Mouse (Mus musculus): ENCODE results near the gene Sap18. TPM values are rescaled to one million over a fixed set of nuclear protein-coding genes. Genes with fewer than 3 reads are reported as not detected.
"Not testable (repeated sequence)": the region's sequence is repeated elsewhere in the genome, so short reads cannot be mapped to it uniquely, and the experiment has no call there.

Gene Sap18
- polyA plus RNA-seq, 1 experiment from 2014 or later, result 11.1 TPM

GRCm38 (mm10) chr14:57820839-57821238 lies 22.9 kb downstream of the Sap18 start:
- H3K4me2 ChIP-seq (ENCODE audit: low read depth, low read length), result no peak overlapping the region

GRCm38 (mm10) chr14:57825788-57826751 lies 28.1 kb downstream of the Sap18 start, which contains the start of the genes Ska3 and Mrpl57:
Gene Ska3, minus strand, starts transcription at chr14:57826185.
Gene Mrpl57, plus strand, starts transcription at chr14:57826234.
- H3K4me3 ChIP-seq (ENCODE audit: low read depth, low read length), result peak within 1 kb of the TSS; percentile 76
- ATAC-seq, result peak; percentile 96
- no peaks in the 10 kb centered on the region for H3K27me3 ChIP-seq (ENCODE audit: insufficient read depth, low read length)
- peak within 1 kb of the TSS; percentile 92 for H3K9ac ChIP-seq (replicated peaks)
- peak within 1 kb of the TSS; percentile 76 for H3K4me2 ChIP-seq (ENCODE audit: low read depth, low read length)
- peak; percentile 39; the same call in 1 of the 2 replicates for TF ChIP-seq EP300 (IDR thresholded peaks at IDR 0.05; ENCODE audit: low read depth)
- TF ChIP-seq CTCF (IDR thresholded peaks at IDR 0.05; ENCODE audit: low read depth), result no peak; the same call in 1 of the 2 replicates
- peak within 1 kb of the TSS; percentile 96 for H3K27ac ChIP-seq (ENCODE audit: low read depth)
- peaks cover 13% of the 10 kb centered on the region for H3K36me3 ChIP-seq (replicated peaks; ENCODE audit: insufficient read depth, low read length)
- no peaks in the 10 kb centered on the region for H3K9me3 ChIP-seq (ENCODE audit: low read length)
- peaks cover 11% of the 10 kb centered on the region for H3K4me1 ChIP-seq (ENCODE audit: insufficient read depth)
- WGBS (ENCODE audit: insufficient replicate concordance), result under 1% methylated on average over 96 of the region's 96 CpGs
- DNase-seq, result peak; percentile 94

More at GRCm38 (mm10) chr14:57820839-57821238, 22.9 kb downstream of the Sap18 start:
- H3K36me3 ChIP-seq (replicated peaks; ENCODE audit: insufficient read depth, low read length), result peaks cover 30% of the 10 kb centered on the region
- no peaks in the 10 kb centered on the region for H3K27me3 ChIP-seq (ENCODE audit: insufficient read depth, low read length)
- H3K4me1 ChIP-seq (ENCODE audit: insufficient read depth), result no peaks in the 10 kb centered on the region
- no peak overlapping the region for H3K4me3 ChIP-seq (ENCODE audit: low read depth, low read length)
- H3K9ac ChIP-seq (replicated peaks), result no peak overlapping the region
- 46% methylated on average over 4 of the region's 4 CpGs for WGBS (ENCODE audit: insufficient replicate concordance)
- H3K9me3 ChIP-seq (ENCODE audit: low read length), result no peaks in the 10 kb centered on the region
- DNase-seq, result no peak
- TF ChIP-seq EP300 (IDR thresholded peaks at IDR 0.05; ENCODE audit: low read depth) (no peak), CTCF (IDR thresholded peaks at IDR 0.05; ENCODE audit: low read depth) (no peak)
- H3K27ac ChIP-seq (ENCODE audit: low read depth), result no peak overlapping the region
- ATAC-seq, result no peak

GRCm38 (mm10) chr14:57827284-57827683 lies 29.3 kb downstream of the Sap18 start:
- no peak for ATAC-seq
- Histone ChIP-seq H3K9me3 (ENCODE audit: low read length) (no peaks in the 10 kb centered on the region), H3K9ac (replicated peaks) (peak overlapping the region; percentile 92), H3K4me1 (ENCODE audit: insufficient read depth) (peaks cover 11% of the 10 kb centered on the region), H3K36me3 (replicated peaks; ENCODE audit: insufficient read depth, low read length) (peaks cover 5% of the 10 kb centered on the region; the same call in 1 of the 2 replicates), H3K4me2 (ENCODE audit: low read depth, low read length) (peak overlapping the region; percentile 76), H3K27me3 (ENCODE audit: insufficient read depth, low read length) (no peaks in the 10 kb centered on the region), H3K4me3 (ENCODE audit: low read depth, low read length) (peak overlapping the region; percentile 76), H3K27ac (ENCODE audit: low read depth) (0 out of 2 replicates have a peak overlapping the region, but pooled peaks have one; percentile 96)
- DNase-seq, result no peak
- TF ChIP-seq CTCF (IDR thresholded peaks at IDR 0.05; ENCODE audit: low read depth), result peak; percentile 40; the same call in 1 of the 2 replicates
- TF ChIP-seq EP300 (IDR thresholded peaks at IDR 0.05; ENCODE audit: low read depth), result no peak
- 39% methylated on average over 1 of the region's 1 CpGs for WGBS (ENCODE audit: insufficient replicate concordance)

DNA sequence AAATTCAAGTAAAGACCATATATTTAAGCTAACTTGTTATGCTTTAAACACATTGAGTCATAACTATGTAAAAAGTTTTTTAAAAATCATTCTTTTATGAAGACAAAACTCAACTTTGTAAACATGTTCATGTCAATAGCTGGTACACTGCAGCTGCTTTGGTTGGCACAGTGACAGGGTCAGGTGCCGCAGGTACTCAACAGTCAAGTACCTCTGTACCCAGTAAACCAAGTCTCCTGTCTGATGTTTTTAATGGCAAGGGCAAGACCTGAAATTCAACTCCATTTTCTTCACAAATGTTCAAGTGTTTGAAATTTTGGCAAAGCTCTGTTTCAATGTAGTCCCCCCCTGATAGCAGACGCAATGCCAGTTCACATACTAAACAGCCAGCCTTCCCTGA lies 35.5 kb downstream of the Sap18 start:
- no peak overlapping the region for H3K9ac ChIP-seq (replicated peaks)
- 94% methylated on average over 2 of the region's 2 CpGs for WGBS (ENCODE audit: insufficient replicate concordance)
- no peaks in the 10 kb centered on the region for H3K27me3 ChIP-seq (ENCODE audit: insufficient read depth, low read length)
- H3K9me3 ChIP-seq (ENCODE audit: low read length), result no peaks in the 10 kb centered on the region
- TF ChIP-seq EP300 (IDR thresholded peaks at IDR 0.05; ENCODE audit: low read depth), result no peak
- TF ChIP-seq CTCF (IDR thresholded peaks at IDR 0.05; ENCODE audit: low read depth), result no peak
- no peaks in the 10 kb centered on the region for H3K4me1 ChIP-seq (ENCODE audit: insufficient read depth)
- no peak overlapping the region for H3K27ac ChIP-seq (ENCODE audit: low read depth)
- no peak overlapping the region for H3K4me2 ChIP-seq (ENCODE audit: low read depth, low read length)
- H3K4me3 ChIP-seq (ENCODE audit: low read depth, low read length), result no peak overlapping the region
- ATAC-seq, result no peak
- no peak for DNase-seq
- H3K36me3 ChIP-seq (replicated peaks; ENCODE audit: insufficient read depth, low read length), result peaks cover 18% of the 10 kb centered on the region

DNA sequence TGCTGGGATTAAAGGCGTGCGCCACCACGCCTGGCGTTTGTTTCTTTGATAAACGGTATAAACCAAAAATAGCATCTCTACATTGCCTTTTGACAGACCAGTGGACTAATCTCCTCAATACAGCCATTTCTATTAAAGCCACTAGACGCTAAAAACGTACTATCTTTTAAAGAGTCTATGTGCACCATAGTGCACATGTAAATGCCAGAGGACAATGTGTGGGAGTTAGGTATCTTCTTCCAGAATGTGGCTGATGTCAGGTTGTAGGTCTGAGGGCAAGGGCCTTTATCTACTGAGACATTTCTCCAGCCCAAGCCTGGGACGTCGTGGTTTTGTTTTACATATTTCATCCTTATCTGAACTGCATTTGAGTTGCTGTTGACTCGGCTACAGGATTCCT lies 37.2 kb downstream of the Sap18 start:
- Histone ChIP-seq H3K9me3 (ENCODE audit: low read length) (no peaks in the 10 kb centered on the region), H3K4me2 (ENCODE audit: low read depth, low read length) (no peak overlapping the region), H3K4me3 (ENCODE audit: low read depth, low read length) (no peak overlapping the region), H3K27ac (ENCODE audit: low read depth) (no peak overlapping the region), H3K4me1 (ENCODE audit: insufficient read depth) (no peaks in the 10 kb centered on the region), H3K9ac (replicated peaks) (no peak overlapping the region), H3K27me3 (ENCODE audit: insufficient read depth, low read length) (no peaks in the 10 kb centered on the region), H3K36me3 (replicated peaks; ENCODE audit: insufficient read depth, low read length) (peaks cover 23% of the 10 kb centered on the region)
- ATAC-seq, result peak; percentile 81
- no peak for DNase-seq
- 51% methylated on average over 10 of the region's 10 CpGs for WGBS (ENCODE audit: insufficient replicate concordance)
- TF ChIP-seq CTCF (IDR thresholded peaks at IDR 0.05; ENCODE audit: low read depth) (no peak), EP300 (IDR thresholded peaks at IDR 0.05; ENCODE audit: low read depth) (peak; percentile 81)

DNA sequence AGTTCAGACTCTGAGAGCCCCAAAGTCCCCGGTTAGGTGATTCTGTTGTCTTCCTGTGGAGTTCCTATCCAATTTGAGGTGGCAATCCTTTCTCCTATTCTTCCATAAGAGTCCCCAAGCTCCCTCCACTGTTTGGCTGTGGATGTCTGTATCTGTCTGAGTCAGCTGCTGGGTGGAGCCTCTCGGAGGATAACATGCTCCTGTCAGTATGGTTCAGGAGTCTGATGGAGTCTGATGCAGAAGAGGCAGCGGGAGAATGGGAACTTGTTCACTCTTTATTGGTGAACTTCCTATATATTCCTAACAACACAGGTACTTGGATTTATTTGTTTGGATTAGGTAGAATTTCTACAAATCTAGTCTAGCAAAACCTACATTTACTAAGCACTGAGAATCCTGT lies 46.6 kb downstream of the Sap18 start:
- Histone ChIP-seq H3K4me1 (ENCODE audit: insufficient read depth) (no peaks in the 10 kb centered on the region), H3K4me2 (ENCODE audit: low read depth, low read length) (no peak overlapping the region), H3K36me3 (replicated peaks; ENCODE audit: insufficient read depth, low read length) (peaks cover 14% of the 10 kb centered on the region), H3K27ac (ENCODE audit: low read depth) (no peak overlapping the region), H3K27me3 (ENCODE audit: insufficient read depth, low read length) (no peaks in the 10 kb centered on the region), H3K9ac (replicated peaks) (no peak overlapping the region), H3K9me3 (ENCODE audit: low read length) (no peaks in the 10 kb centered on the region), H3K4me3 (ENCODE audit: low read depth, low read length) (no peak overlapping the region)
- no peak for ATAC-seq
- DNase-seq, result no peak
- 80% methylated on average over 3 of the region's 3 CpGs for WGBS (ENCODE audit: insufficient replicate concordance)
- TF ChIP-seq EP300 (IDR thresholded peaks at IDR 0.05; ENCODE audit: low read depth), result no peak
- no peak for TF ChIP-seq CTCF (IDR thresholded peaks at IDR 0.05; ENCODE audit: low read depth)

- not testable (repeated sequence) for H3K27me3 ChIP-seq (ENCODE audit: insufficient read depth, low read length); DNase-seq; H3K4me1 ChIP-seq (ENCODE audit: insufficient read depth); H3K27ac ChIP-seq (ENCODE audit: low read depth); H3K9ac ChIP-seq (replicated peaks); H3K4me2 ChIP-seq (ENCODE audit: low read depth, low read length); ATAC-seq; H3K4me3 ChIP-seq (ENCODE audit: low read depth, low read length); H3K9me3 ChIP-seq (ENCODE audit: low read length); H3K36me3 ChIP-seq (replicated peaks; ENCODE audit: insufficient read depth, low read length)
- WGBS (ENCODE audit: insufficient replicate concordance), result 84% methylated on average over 5 of the region's 5 CpGs
These were observed 50.1 kb downstream of the Sap18 start for GRCm38 (mm10) chr14:57848061-57848460.
